Mouse (Mus musculus) hematopoietic multipotent progenitor cell, adult 10-12 weeks (in vitro differentiated cells): Measurements from ENCODE around the gene Lcn11. TPM values are rescaled to one million over a fixed set of nuclear protein-coding genes. Genes with fewer than 3 reads are reported as not detected.

ENCODE experiments used
- polyA plus RNA-seq: library from polyadenylated mRNA; stranded (reverse); fragments of >175 nt; gene quantifications from 2 replicates; pipeline ENCODE4 v1.2.3, GENCODE M21; 2012; ENCODE audit warnings: low replicate concordance

Gene Lcn11
- polyA plus RNA-seq = not detected in 2 replicates

DNA sequence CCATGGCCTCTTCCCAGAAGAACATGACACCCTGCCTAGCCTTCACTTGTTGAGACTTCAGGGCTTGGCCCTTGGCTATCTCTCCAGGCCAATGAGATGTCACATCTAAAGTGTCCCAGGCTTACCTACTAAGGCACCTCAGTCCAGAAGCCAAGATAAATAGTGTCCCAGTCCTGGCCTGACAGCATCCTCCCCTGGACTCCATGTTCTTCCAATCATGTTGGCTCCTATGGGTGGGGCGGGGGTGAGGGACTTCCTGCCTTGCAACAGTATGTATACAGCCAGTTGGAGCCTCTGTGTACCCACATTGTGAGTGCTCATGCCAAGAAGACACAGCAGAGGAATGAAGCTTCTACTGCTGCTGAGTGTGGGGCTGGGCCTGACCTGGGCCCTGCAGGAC lies at the start of gene Lcn11:
Gene Lcn11 (plus strand): TSS at position 301 of the 400 bp plus-strand sequence.

DNA sequence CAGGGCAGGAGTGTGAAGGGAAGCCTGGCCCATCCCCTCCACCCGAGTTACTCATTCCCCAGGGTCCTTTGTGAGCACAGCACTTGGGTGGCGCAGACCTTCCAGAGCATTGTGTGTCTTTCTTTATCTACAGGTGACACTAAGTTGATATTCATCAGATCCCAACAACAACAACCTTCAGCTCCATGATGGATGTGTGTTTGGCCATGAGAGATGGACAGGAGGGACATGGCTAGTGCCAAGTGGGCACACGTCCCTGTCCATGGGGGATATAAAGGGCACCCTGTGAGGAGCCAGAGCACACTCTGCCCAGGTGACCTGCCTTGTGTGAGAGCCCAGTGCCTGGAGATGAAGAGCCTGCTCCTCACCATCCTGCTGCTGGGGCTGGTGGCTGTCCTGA lies 40.1 kb upstream of the Lcn11 start, which contains the start of gene Obp2b:
Gene Obp2b (plus strand): TSS at position 301 of the 400 bp plus-strand sequence.

DNA sequence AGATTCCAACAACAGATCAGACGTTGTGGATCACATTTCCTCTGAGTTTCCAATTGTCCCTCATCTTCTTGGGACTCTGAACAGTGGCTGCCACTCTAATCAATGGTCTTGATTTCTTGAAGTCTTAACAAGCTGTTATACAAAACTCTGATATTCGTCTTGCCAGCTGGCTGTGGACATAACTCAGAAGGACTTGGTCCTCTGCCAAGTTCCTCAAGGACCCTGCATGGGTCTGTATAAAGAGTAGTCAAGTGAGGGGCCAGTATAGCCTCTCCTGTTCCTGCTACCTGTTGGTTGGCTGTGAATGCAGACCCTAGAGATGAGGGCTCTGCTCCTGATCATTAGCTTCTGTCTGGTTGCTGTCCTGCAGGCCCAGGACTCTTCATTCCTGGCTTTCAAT lies 11.5 kb upstream of the Lcn11 start, which contains the start of gene Lcn3:
Gene Lcn3 (plus strand): TSS at position 301 of the 400 bp plus-strand sequence.

DNA sequence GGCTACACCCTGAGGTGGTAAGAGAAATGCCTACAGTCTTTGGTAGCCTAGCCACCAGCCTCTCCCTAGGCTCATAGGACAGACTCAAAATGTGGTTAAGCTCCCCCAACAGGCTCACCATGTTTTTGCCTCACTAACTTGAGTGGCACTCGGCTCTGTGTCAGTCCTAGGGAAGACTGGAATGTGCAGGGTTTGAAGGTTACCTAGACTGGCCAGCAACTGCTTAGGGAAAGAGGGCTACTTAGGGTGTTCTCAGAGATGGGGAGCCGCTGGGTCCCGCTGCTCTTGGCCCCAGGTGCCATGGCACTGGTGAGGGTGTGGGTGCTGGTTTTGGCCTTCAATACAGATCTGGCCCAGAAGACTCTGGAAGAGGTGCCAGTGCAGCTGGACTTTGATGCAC lies 5.1 kb downstream of the Lcn11 start, which contains the start of gene Gm13539:
Gene Gm13539 (plus strand): TSS at position 301 of the 400 bp plus-strand sequence.

DNA sequence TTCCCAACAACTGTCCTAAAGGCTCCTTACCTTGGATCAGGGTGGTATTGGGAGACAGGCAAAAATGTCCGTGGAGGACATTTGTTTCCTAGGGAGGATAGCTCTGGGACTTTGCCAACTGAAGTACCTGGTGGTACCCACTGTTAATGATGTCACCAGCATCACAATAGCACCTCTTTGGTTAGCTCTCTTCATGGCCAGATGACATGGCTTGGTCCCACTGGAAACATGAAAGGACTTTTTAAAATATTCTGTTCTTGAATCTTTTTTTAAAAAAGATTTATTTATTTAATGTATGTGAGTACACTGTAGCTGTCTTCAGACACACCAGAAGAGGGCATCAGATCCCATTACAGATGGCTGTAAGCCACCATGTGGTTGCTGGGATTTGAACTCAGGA lies 38.9 kb downstream of the Lcn11 start, which contains the start of gene Glt6d1:
Gene Glt6d1 (minus strand): TSS at position 101 of the 400 bp plus-strand sequence.

DNA sequence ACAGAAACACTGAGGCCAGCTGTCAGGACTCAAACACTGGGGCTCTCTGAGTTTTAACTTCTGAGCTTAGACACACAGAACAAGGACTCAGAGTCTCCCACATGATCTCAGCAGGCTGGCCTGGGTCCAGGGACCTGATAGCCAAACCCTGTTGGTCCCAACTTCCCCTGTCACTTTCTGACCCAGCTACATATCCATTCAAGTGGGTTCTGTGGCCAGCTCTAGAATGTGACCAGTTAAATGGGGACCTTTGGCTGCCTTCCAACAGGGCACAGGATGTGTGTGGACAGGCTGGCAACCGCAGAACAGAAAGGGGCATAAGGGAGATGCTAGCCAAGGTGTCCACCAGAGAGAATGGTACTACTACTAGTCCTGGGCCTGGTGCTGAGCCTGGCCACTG lies 46.0 kb downstream of the Lcn11 start, which contains the start of gene Lcn9:
Gene Lcn9 (plus strand): TSS at position 348 of the 400 bp plus-strand sequence.

Other genes starting within 250 kb of the Lcn11 start
- 6.4 and 20.6 TPM in 2 replicates for gene Traf2, start 230.1 kb upstream of the Lcn11 start, polyA plus RNA-seq
- 403 and 822 TPM in 2 replicates for gene Edf1, start 219.2 kb upstream of the Lcn11 start, polyA plus RNA-seq
- gene Mamdc4, start 202.2 kb upstream of the Lcn11 start, polyA plus RNA-seq = 1.7 and 1.9 TPM in 2 replicates
- gene Phpt1, start 201.8 kb upstream of the Lcn11 start, polyA plus RNA-seq = 2.9 and 5.8 TPM in 2 replicates
- gene Ajm1, start 195.3 kb upstream of the Lcn11 start, polyA plus RNA-seq = 8.1 and 18.3 TPM in 2 replicates
- 48.7 and 55.1 TPM in 2 replicates for gene Rabl6, start 168.5 kb upstream of the Lcn11 start, polyA plus RNA-seq
- not detected in 2 replicates for gene Ccdc183, start 159.3 kb upstream of the Lcn11 start, polyA plus RNA-seq
- 10.0 and 19.9 TPM in 2 replicates for gene Tmem141, start 155.0 kb upstream of the Lcn11 start, polyA plus RNA-seq
- 145 and 166 TPM in 2 replicates for gene Fcna, start 149.0 kb upstream of the Lcn11 start, polyA plus RNA-seq
- gene Lcn8, start 123.9 kb upstream of the Lcn11 start, polyA plus RNA-seq = not detected in 2 replicates
- gene Lcn5, start 119.1 kb upstream of the Lcn11 start, polyA plus RNA-seq = not detected in 2 replicates
- not detected in 2 replicates for gene Lcn6, start 100.2 kb upstream of the Lcn11 start, polyA plus RNA-seq
- not detected in 2 replicates for gene Lcn10, start 94.3 kb upstream of the Lcn11 start, polyA plus RNA-seq
- gene Obp2a, start 77.0 kb upstream of the Lcn11 start, polyA plus RNA-seq = not detected in 2 replicates
- gene Bmyc, start 70.3 kb upstream of the Lcn11 start, polyA plus RNA-seq = 189 and 405 TPM in 2 replicates
- not detected in 2 replicates for gene Obp2b, start 40.0 kb upstream of the Lcn11 start, polyA plus RNA-seq
- not detected in 2 replicates for gene Lcn3, start 11.4 kb upstream of the Lcn11 start, polyA plus RNA-seq
- not detected in 2 replicates for gene Gm13539, start 5.2 kb downstream of the Lcn11 start, polyA plus RNA-seq
- not detected in 2 replicates for gene Glt6d1, start 38.8 kb downstream of the Lcn11 start, polyA plus RNA-seq
- gene Lcn9, start 46.1 kb downstream of the Lcn11 start, polyA plus RNA-seq = not detected in 2 replicates
- gene Sohlh1, start 70.2 kb downstream of the Lcn11 start, polyA plus RNA-seq = not detected in 2 replicates
- not detected in 2 replicates for gene Kcnt1, start 86.7 kb downstream of the Lcn11 start, polyA plus RNA-seq
- 5.1 and 6.0 TPM in 2 replicates for gene Camsap1, start 206.3 kb downstream of the Lcn11 start, polyA plus RNA-seq
- gene Ubac1, start 244.7 kb downstream of the Lcn11 start, polyA plus RNA-seq = 50.6 and 120 TPM in 2 replicates